Mouse (Mus musculus): ENCODE data around the gene Irs2. TPM values are rescaled to one million over a fixed set of nuclear protein-coding genes. Genes with fewer than 3 reads are reported as not detected.

Gene Irs2
- polyA plus RNA-seq, 1 experiment = 17.6 TPM

DNA sequence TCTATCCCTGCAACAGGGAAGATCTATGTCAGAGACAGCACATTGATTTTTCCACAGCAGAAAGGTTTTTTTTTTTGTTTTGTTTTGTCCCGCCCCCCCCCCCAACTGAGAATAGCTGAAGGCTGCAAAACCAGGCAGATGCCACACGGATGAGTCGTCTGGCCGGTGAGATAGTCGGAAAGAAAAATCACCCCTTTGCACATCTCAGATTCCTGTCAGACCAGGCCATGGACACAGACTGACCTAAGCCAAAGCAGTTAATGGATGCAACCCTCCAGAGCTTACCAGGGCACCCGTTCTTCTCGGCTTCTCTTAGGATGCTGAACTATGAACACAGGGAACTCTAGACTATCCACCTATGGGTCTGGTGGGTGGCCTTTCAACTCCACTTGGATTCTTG is 39.6 kb downstream of the Irs2 start:
- no peak for DNase-seq (ENCODE audit: low read depth)
- TF ChIP-seq POLR2A (IDR thresholded peaks at IDR 0.05; ENCODE audit: borderline replicate concordance, extremely low read depth, insufficient read depth, insufficient read length, poor library complexity, severe bottlenecking) = no peak
- no peak for TF ChIP-seq CTCF (IDR thresholded peaks at IDR 0.05; ENCODE audit: borderline replicate concordance, extremely low read depth, insufficient read depth, insufficient read length)

DNA sequence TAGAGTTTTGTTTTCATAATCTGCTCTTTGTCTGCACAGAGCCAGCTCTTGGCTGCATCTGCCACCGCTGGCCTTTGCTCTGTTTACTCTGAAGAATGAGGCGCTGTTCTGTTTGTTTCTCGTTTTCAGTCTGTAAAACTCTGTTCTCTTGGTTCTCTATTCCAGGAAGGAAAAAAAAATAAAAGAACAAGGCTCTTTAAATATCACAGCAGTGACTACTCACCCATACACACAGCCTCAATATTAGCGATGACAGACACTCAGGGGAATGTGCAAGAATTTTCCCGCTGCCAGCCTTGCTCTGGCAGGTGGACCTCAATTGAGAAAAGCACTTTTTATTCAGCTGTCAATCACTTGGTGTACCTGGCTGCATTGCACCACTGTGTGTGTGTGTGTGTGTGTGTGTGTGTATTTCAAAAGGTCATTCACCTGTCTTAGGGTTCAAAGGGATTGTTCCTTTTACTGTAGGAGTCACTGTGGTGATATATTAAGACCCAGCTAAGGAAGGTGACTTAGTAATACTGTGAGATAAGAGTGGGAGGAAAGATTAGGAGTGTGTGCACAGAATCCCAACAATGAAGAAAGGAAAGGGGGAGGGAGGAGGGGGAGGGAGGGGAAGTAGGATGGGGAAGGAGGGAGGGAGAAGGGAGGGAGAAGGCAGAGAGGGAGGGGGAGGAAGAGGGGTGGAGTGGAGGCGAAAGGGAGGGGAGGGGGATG is 42.7 kb downstream of the Irs2 start:
- DNase-seq (ENCODE audit: low read depth) = peak; percentile 58
- no peak for TF ChIP-seq CTCF (IDR thresholded peaks at IDR 0.05; ENCODE audit: borderline replicate concordance, extremely low read depth, insufficient read depth, insufficient read length)
- TF ChIP-seq POLR2A (IDR thresholded peaks at IDR 0.05; ENCODE audit: borderline replicate concordance, extremely low read depth, insufficient read depth, insufficient read length, poor library complexity, severe bottlenecking) = no peak

- DNase-seq (ENCODE audit: low read depth) = no peak
- TF ChIP-seq POLR2A (IDR thresholded peaks at IDR 0.05; ENCODE audit: borderline replicate concordance, extremely low read depth, insufficient read depth, insufficient read length, poor library complexity, severe bottlenecking) (no peak), CTCF (IDR thresholded peaks at IDR 0.05; ENCODE audit: borderline replicate concordance, extremely low read depth, insufficient read depth, insufficient read length) (no peak)
Observed at GRCm38 (mm10) chr8:10964511-10965099, 43.7 kb downstream of the Irs2 start.

DNA sequence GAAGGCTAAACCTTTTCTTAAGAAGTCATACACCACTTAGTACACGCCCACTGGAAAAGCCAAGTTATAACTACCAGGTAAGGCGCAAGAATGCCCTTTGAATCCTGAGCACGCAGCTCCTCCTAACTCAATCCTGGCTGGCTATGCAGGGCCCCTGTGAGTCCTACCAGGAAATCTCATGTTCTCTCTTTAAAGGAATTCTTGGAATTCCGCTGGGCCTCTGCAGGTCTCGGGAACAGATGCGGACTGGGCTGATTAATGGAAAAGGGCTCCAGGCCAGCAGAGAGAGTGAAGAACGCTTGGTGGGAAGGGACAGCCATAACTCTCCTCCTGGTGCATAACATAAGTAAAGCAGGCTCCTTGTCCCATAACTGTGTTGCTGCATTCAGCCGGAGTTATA is 46.3 kb downstream of the Irs2 start:
- TF ChIP-seq CTCF (IDR thresholded peaks at IDR 0.05; ENCODE audit: borderline replicate concordance, extremely low read depth, insufficient read depth, insufficient read length) (no peak), POLR2A (IDR thresholded peaks at IDR 0.05; ENCODE audit: borderline replicate concordance, extremely low read depth, insufficient read depth, insufficient read length, poor library complexity, severe bottlenecking) (no peak)
- peak; percentile 64 for DNase-seq (ENCODE audit: low read depth)

DNA sequence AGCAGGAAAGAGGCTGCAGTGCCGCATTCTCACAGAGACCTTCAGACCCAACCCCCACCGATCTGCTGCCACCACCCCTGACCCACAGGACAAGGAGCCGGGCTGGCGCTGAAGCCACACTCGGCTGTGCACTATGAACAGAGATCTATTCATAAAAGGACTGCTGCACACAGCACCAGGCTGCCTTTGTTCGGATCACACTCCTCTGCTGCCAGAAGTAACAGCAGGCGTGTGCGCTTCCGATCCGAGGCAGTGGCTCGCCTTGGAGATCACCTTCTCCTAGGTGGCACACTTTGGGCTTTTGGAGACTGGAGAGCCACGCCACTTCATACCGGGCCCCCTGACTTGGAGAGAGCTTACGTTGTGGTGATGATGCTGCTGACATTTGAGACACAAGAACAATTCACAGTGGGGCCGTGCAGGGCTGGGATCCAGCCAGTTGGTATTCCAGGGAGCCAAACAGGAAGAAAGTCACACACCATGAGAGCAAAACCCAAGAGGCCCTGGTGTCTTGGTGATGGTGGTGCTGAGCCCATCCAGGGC is 47.9 kb downstream of the Irs2 start:
- DNase-seq (ENCODE audit: low read depth) = peak; percentile 88
- TF ChIP-seq POLR2A (IDR thresholded peaks at IDR 0.05; ENCODE audit: borderline replicate concordance, extremely low read depth, insufficient read depth, insufficient read length, poor library complexity, severe bottlenecking) (no peak), CTCF (IDR thresholded peaks at IDR 0.05; ENCODE audit: borderline replicate concordance, extremely low read depth, insufficient read depth, insufficient read length) (no peak)

GRCm38 (mm10) chr8:10957292-10957955 is 50.8 kb downstream of the Irs2 start:
- TF ChIP-seq CTCF (IDR thresholded peaks at IDR 0.05; ENCODE audit: borderline replicate concordance, extremely low read depth, insufficient read depth, insufficient read length) = no peak
- no peak for TF ChIP-seq POLR2A (IDR thresholded peaks at IDR 0.05; ENCODE audit: borderline replicate concordance, extremely low read depth, insufficient read depth, insufficient read length, poor library complexity, severe bottlenecking)
- peak; percentile 62 for DNase-seq (ENCODE audit: low read depth)

GRCm38 (mm10) chr8:10953346-10954053 is 54.8 kb downstream of the Irs2 start:
- TF ChIP-seq POLR2A (IDR thresholded peaks at IDR 0.05; ENCODE audit: borderline replicate concordance, extremely low read depth, insufficient read depth, insufficient read length, poor library complexity, severe bottlenecking) (no peak), CTCF (IDR thresholded peaks at IDR 0.05; ENCODE audit: borderline replicate concordance, extremely low read depth, insufficient read depth, insufficient read length) (peak; percentile 42; the same call in 1 of the 2 replicates)
- DNase-seq (ENCODE audit: low read depth) = peak; percentile 96

- DNase-seq (ENCODE audit: low read depth) = no peak
- TF ChIP-seq CTCF (IDR thresholded peaks at IDR 0.05; ENCODE audit: borderline replicate concordance, extremely low read depth, insufficient read depth, insufficient read length) (no peak), POLR2A (IDR thresholded peaks at IDR 0.05; ENCODE audit: borderline replicate concordance, extremely low read depth, insufficient read depth, insufficient read length, poor library complexity, severe bottlenecking) (no peak)
Observed at GRCm38 (mm10) chr8:10952706-10953105, 55.6 kb downstream of the Irs2 start.

DNA sequence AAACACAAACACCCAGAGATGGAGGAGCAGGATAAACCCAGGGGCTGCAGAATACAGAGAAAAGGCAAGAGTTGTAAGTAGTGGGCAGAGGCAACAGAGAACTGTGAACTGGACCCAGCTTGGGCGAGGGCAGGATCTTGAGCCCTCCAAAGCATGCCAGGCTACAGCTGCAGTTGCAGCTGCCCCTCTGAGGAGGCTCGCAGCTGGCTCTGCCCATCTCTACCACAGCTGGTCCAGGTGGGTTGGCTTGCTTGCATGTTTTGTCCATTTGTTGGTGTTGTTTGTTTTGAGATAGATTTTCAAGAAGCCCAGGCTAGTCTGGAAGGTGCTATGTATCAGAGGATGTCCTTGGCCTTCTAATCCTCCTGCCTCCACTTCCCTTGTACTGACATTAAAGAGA is 56.0 kb downstream of the Irs2 start:
- DNase-seq (ENCODE audit: low read depth) = no peak
- no peak for TF ChIP-seq POLR2A (IDR thresholded peaks at IDR 0.05; ENCODE audit: borderline replicate concordance, extremely low read depth, insufficient read depth, insufficient read length, poor library complexity, severe bottlenecking)
- TF ChIP-seq CTCF (IDR thresholded peaks at IDR 0.05; ENCODE audit: borderline replicate concordance, extremely low read depth, insufficient read depth, insufficient read length) = no peak

GRCm38 (mm10) chr8:10951567-10951966 is 56.7 kb downstream of the Irs2 start:
- TF ChIP-seq POLR2A (IDR thresholded peaks at IDR 0.05; ENCODE audit: borderline replicate concordance, extremely low read depth, insufficient read depth, insufficient read length, poor library complexity, severe bottlenecking) (no peak), CTCF (IDR thresholded peaks at IDR 0.05; ENCODE audit: borderline replicate concordance, extremely low read depth, insufficient read depth, insufficient read length) (no peak)

More at GRCm38 (mm10) chr8:10951567-10951966, 56.7 kb downstream of the Irs2 start:
- DNase-seq (ENCODE audit: low read depth) = no peak
